In genomic region chr6:115522691-115523146, GRCm38 (mm10) we compare ENCODE assay signal across 11 mouse cellular contexts. TPM values are rescaled to one million over a fixed set of nuclear protein-coding genes. Genes with fewer than 3 reads are reported as not detected.
DNase-seq lines count a peak whose midpoint lies in the region; ATAC-seq and TF ChIP-seq lines count a peak whose summit lies in the region.
"Had no signal": no experiment of that assay in that cellular context is flagged by ENCODE, and none has a peak within 500 bp of the region (broad histone marks: within the 10 kb centered on the region; RNA-seq: fewer than 3 reads in every experiment).

No protein-coding gene starts in this region.

- 0 out of 2 replicates have a peak, but pooled peaks cover 2% of the 10 kb centered on the region for H3K4me1 ChIP-seq in heart, embryonic 11.5 days (ENCODE audit: control insufficient read depth, insufficient read depth, low read length)
- H3K4me1 ChIP-seq in lung, embryonic 16.5 days (replicated peaks; ENCODE audit: control insufficient read depth, insufficient read depth, low read length), result peaks cover 17% of the 10 kb centered on the region
- H3K4me1 ChIP-seq in heart, postnatal 0 days (ENCODE audit: control insufficient read depth, insufficient read depth), result no peaks in the 10 kb centered on the region; the same call in 1 of the 2 replicates
- H3K4me1 ChIP-seq in stomach, embryonic 16.5 days (ENCODE audit: control insufficient read depth, insufficient read depth, low read length), result peaks cover 24% of the 10 kb centered on the region

- no peaks in the 10 kb centered on the region for H3K9me3 ChIP-seq in heart, embryonic 11.5 days (replicated peaks; ENCODE audit: control insufficient read depth, low read length)
- no peaks in the 10 kb centered on the region for H3K9me3 ChIP-seq in lung, embryonic 16.5 days (ENCODE audit: control insufficient read depth, low read length)
- H3K9me3 ChIP-seq in heart, postnatal 0 days (replicated peaks; ENCODE audit: control insufficient read depth, low read length), result no peaks in the 10 kb centered on the region
- H3K9me3 ChIP-seq in stomach, embryonic 16.5 days (replicated peaks; ENCODE audit: control insufficient read depth, low read length), result no peaks in the 10 kb centered on the region
- H3K9me3 ChIP-seq: limb, embryonic 15.5 days had no signal

- ATAC-seq in heart, embryonic 11.5 days (replicated peaks; ENCODE audit: insufficient number of reproducible peaks, low FRiP score, low TSS enrichment), result no peak
- ATAC-seq in lung, embryonic 16.5 days (ENCODE audit: low read depth), result peak; percentile 45; the same call in 1 of the 2 replicates
- ATAC-seq in heart, postnatal 0 days (ENCODE audit: insufficient read depth, low read depth), result no peak
- ATAC-seq in stomach, embryonic 16.5 days (ENCODE audit: insufficient read depth, low FRiP score), result peak; percentile 36; the same call in 1 of the 2 replicates
- ATAC-seq: forebrain, embryonic 14.5 days had no signal

- H3K4me2 ChIP-seq in heart, embryonic 11.5 days, result no peak overlapping the region
- H3K4me2 ChIP-seq in lung, embryonic 16.5 days (ENCODE audit: low read depth, low read length), result no peak overlapping the region
- H3K4me2 ChIP-seq in heart, postnatal 0 days (ENCODE audit: low read depth, low read length), result no peak overlapping the region
- no peak overlapping the region for H3K4me2 ChIP-seq in stomach, embryonic 16.5 days (ENCODE audit: low read depth, low read length)
- H3K4me2 ChIP-seq: limb, embryonic 15.5 days had no signal

- TF ChIP-seq CTCF in heart, postnatal 0 days (IDR thresholded peaks at IDR 0.05; ENCODE audit: low read depth), result no peak

- no peak for TF ChIP-seq EP300 in heart, postnatal 0 days (IDR thresholded peaks at IDR 0.05; ENCODE audit: low read depth)

- no peaks in the 10 kb centered on the region for H3K36me3 ChIP-seq in heart, embryonic 11.5 days (ENCODE audit: control insufficient read depth, insufficient read depth, low read length)
- no peaks in the 10 kb centered on the region for H3K36me3 ChIP-seq in lung, embryonic 16.5 days (ENCODE audit: control insufficient read depth, insufficient read depth, low read length)
- H3K36me3 ChIP-seq in heart, postnatal 0 days (replicated peaks; ENCODE audit: control insufficient read depth, insufficient read depth, low read length), result no peaks in the 10 kb centered on the region
- H3K36me3 ChIP-seq in stomach, embryonic 16.5 days (ENCODE audit: control insufficient read depth, insufficient read depth, low read length), result no peaks in the 10 kb centered on the region
- H3K36me3 ChIP-seq: limb, embryonic 15.5 days had no signal

- no peak overlapping the region for H3K4me3 ChIP-seq in heart, embryonic 11.5 days (ENCODE audit: low read depth, low read length)
- no peak overlapping the region for H3K4me3 ChIP-seq in lung, embryonic 16.5 days (ENCODE audit: low read length)
- H3K4me3 ChIP-seq in heart, postnatal 0 days (ENCODE audit: low read depth, low read length), result no peak overlapping the region
- H3K4me3 ChIP-seq in stomach, embryonic 16.5 days (replicated peaks; ENCODE audit: low read length), result no peak overlapping the region
- H3K4me3 ChIP-seq: limb, embryonic 15.5 days had no signal

- H3K27me3 ChIP-seq in heart, embryonic 11.5 days (ENCODE audit: control insufficient read depth, insufficient read depth, low read length), result peaks cover 6% of the 10 kb centered on the region
- H3K27me3 ChIP-seq in lung, embryonic 16.5 days (ENCODE audit: control insufficient read depth, insufficient read depth, low read depth, low read length), result no peaks in the 10 kb centered on the region
- H3K27me3 ChIP-seq in heart, postnatal 0 days (ENCODE audit: control insufficient read depth, insufficient read depth, low read length), result no peaks in the 10 kb centered on the region
- no peaks in the 10 kb centered on the region for H3K27me3 ChIP-seq in stomach, embryonic 16.5 days (ENCODE audit: control insufficient read depth, insufficient read depth, low read length)
- H3K27me3 ChIP-seq: limb, embryonic 15.5 days had no signal

- 72% methylated on average over 6 of the region's 6 CpGs for WGBS in heart, embryonic 11.5 days (ENCODE audit: insufficient replicate concordance)
- 61% methylated on average over 6 of the region's 6 CpGs for WGBS in lung, embryonic 16.5 days
- WGBS in heart, postnatal 0 days, result 57% methylated on average over 6 of the region's 6 CpGs
- WGBS in stomach, embryonic 16.5 days, result 60% methylated on average over 6 of the region's 6 CpGs

- H3K9ac ChIP-seq in heart, embryonic 11.5 days (ENCODE audit: low read depth, low read length), result no peak overlapping the region
- no peak overlapping the region for H3K9ac ChIP-seq in lung, embryonic 16.5 days (ENCODE audit: low read length)
- H3K9ac ChIP-seq in heart, postnatal 0 days (replicated peaks; ENCODE audit: low read depth, low read length), result no peak overlapping the region
- no peak overlapping the region for H3K9ac ChIP-seq in stomach, embryonic 16.5 days (ENCODE audit: low read length)
- H3K9ac ChIP-seq: limb, embryonic 15.5 days had no signal

- DNase-seq in heart, adult 9 months (ENCODE audit: low spot score in 2 of 2), result peak; percentile 39 to 61
- no peak for DNase-seq in lung, adult 18-20 months
- DNase-seq in heart, postnatal 0 days (ENCODE audit: low spot score), result no peak
- no peak for DNase-seq in right cerebral cortex, postnatal 14 days
- DNase-seq in ovary, adult 18-20 months (ENCODE audit: low spot score), result no peak
- DNase-seq: thymus, adult 2 months had no signal

- no peak overlapping the region for H3K27ac ChIP-seq in heart, embryonic 11.5 days (ENCODE audit: low read depth, low read length)
- peak overlapping the region; percentile 35; the same call in 1 of the 2 replicates for H3K27ac ChIP-seq in lung, embryonic 16.5 days (ENCODE audit: low read length)
- H3K27ac ChIP-seq in heart, postnatal 0 days (ENCODE audit: low read depth), result peak overlapping the region; percentile 3
- H3K27ac ChIP-seq in stomach, embryonic 16.5 days (ENCODE audit: low read length), result peak overlapping the region; percentile 50; the same call in 1 of the 2 replicates
- H3K27ac ChIP-seq: limb, embryonic 15.5 days had no signal

RNA-seq across cellular contexts. Expression of gene Tsen2, which starts 21.7 kb away (rescaled TPM):
- 19.4 and 19.9 TPM in 2 replicates for polyA plus RNA-seq in heart, embryonic 11.5 days (2014; fragmentation: Nextera tagmentation; extraction: Ambion mirVana)
- 23.9 and 24.8 TPM in 2 replicates for polyA plus RNA-seq in lung, embryonic 16.5 days (2015; fragmentation: Nextera tagmentation; extraction: Ambion mirVana)
- total RNA-seq in heart, postnatal 0 days (2014; rRNA removed; ENCODE audit: low replicate concordance), result 6.0 and 11.5 TPM in 2 replicates
- polyA plus RNA-seq in heart, postnatal 0 days (2015; fragmentation: Nextera tagmentation; extraction: Ambion mirVana), result 12.6 and 14.1 TPM in 2 replicates
- 23.7 and 26.1 TPM in 2 replicates for polyA plus RNA-seq in stomach, embryonic 16.5 days (2015; fragmentation: Nextera tagmentation; extraction: Ambion mirVana)

Comparison
In these comparisons a context has a peak if more than half of its experiments do, and no peak if none do; other contexts are left out.
1. DNase-seq: peak in heart, adult 9 months (2 of 2); none in lung, adult 18-20 months (0 of 2), heart, postnatal 0 days (single experiment), right cerebral cortex, postnatal 14 days (single experiment) and ovary, adult 18-20 months (single experiment).
2. ATAC-seq: peak in lung, embryonic 16.5 days (single experiment) and stomach, embryonic 16.5 days (single experiment); none in heart, embryonic 11.5 days (single experiment) and heart, postnatal 0 days (single experiment).